Mouse (Mus musculus) midbrain, embryonic 13.5 days (tissue): ENCODE measurements around the gene Trim12c. TPM values are rescaled to one million over a fixed set of nuclear protein-coding genes. Genes with fewer than 3 reads are reported as not detected.
"Not testable (repeated sequence)": the region's sequence is repeated elsewhere in the genome, so short reads cannot be mapped to it uniquely, and the experiment has no call there.

ENCODE experiments used
- ATAC-seq: fragments of 200-750 bp; cut with Nextera tagmentation; 2 replicates; pipeline ENCODE4 v1.8.0; 2017; ENCODE audit warnings: mild to moderate bottlenecking, moderate TSS enrichment, moderate library complexity
- H3K27ac ChIP-seq: fragments of 300-500 bp; sonication (generic); 2 replicates; pipeline ENCODE4 v1.5.1; 2015; ENCODE audit warnings: inconsistent platforms, mild to moderate bottlenecking, moderate library complexity
- H3K27me3 ChIP-seq: fragments of 300-500 bp; sonication (generic); 2 replicates; pipeline ENCODE4 v1.6.1; 2015; ENCODE audit warnings: mild to moderate bottlenecking, inconsistent platforms
- H3K36me3 ChIP-seq: fragments of 300-500 bp; sonication (generic); 2 replicates; pipeline ENCODE4 v1.6.1; 2015; ENCODE audit warnings: mild to moderate bottlenecking, inconsistent platforms
- H3K4me1 ChIP-seq: fragments of 300-500 bp; sonication (generic); replicated peaks from 2 replicates; pipeline ENCODE4 v1.6.1; 2015; ENCODE audit warnings: inconsistent platforms
- H3K4me2 ChIP-seq: fragments of 300-500 bp; sonication (generic); replicated peaks from 2 replicates; pipeline ENCODE4 v1.6.1; 2015; ENCODE audit warnings: moderate library complexity, mild to moderate bottlenecking, inconsistent platforms
- H3K4me3 ChIP-seq: fragments of 300-500 bp; sonication (generic); replicated peaks from 2 replicates; pipeline ENCODE4 v1.5.1; 2015; ENCODE audit warnings: mild to moderate bottlenecking, inconsistent platforms
- H3K9ac ChIP-seq: fragments of 300-500 bp; sonication (generic); replicated peaks from 2 replicates; pipeline ENCODE4 v1.6.1; 2015; ENCODE audit warnings: mild to moderate bottlenecking, inconsistent platforms
- H3K9me3 ChIP-seq: fragments of 300-500 bp; sonication (generic); 2 replicates; pipeline ENCODE4 v1.6.1; 2016; ENCODE audit warnings: mild to moderate bottlenecking, inconsistent platforms
- WGBS: fragments of 180-500 bp; shearing (Covaris S2); methylation state at CpG from one replicate; pipeline ENCODE4 v1.1.7; 2015; 5-methylcytosine and 5-hydroxymethylcytosine counted together
- polyA plus RNA-seq: library from polyadenylated mRNA; unstranded; fragments of >200 nt; fragmentation: Nextera tagmentation; extraction: Ambion mirVana; gene quantifications from 2 replicates; pipeline ENCODE4 v1.2.1, GENCODE M21; 2015

Gene Trim12c
- 1.1 and 1.5 TPM in 2 replicates for polyA plus RNA-seq

DNA sequence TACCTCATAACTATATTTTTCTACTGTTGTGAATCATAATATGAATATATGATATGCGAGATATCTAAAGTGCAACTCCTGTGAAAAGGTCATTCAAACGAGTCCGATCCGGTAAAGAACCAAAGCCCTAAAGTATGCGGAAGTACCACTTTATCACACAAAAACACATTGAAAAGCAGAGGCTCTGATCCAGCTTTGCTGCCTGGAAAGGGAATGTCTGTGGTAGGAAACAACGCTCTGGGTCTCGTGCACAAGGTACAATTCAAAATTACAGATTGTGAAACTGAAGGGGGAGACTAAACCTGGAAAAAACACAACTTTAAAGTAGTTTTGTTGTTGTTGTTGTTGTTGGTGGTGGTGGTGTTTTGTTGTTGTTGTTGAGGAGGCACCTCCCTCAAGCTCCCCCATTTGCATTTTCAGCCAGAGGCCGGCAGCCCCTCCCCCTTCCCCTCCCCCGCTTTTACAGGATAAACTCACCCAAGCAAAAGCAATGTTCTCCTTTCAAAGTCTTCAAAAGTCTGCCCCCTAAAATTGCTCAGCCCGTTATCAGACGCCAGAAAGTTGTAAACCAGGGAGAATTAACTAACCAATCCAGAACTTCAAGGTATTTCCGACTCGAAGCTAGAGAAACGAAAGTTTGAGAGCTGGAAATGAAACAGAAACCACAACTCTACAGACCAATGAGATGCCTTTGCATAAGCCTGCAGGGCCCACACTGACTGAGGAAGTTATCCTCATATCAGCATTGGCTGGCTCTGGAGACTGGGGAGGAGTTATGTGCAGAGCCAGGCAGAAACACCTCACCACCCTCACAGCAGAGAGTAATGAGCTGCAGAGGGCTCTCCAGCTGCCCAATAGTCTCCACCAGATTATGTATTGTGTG lies at the start of gene Trim12c:
TSS of gene Trim12c (minus strand) at position 646 of the 883 bp plus-strand sequence.
- ATAC-seq: peak; percentile 94
- WGBS: 9% methylated on average over 14 of the region's 14 CpGs

DNA sequence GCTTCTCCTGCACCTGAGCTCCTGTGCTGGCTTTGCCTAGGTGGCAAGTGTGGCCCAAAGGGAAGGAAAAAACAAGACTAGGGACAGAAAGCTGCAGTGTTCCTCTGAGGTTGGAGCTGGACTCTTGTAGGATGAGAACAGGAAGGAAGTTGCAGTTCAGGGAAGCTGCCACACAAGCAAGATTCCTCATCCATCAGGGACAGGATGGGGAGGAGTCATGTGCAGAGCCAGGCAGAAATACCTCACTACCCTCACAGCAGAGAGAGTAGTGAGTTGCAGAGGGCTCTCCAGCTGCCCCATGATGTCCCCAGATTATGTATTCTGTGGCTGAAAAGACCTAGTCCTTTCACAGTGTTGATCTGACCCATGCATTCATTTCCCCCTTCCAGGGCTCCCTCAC lies 48.0 kb upstream of the Trim12c start:
- no peaks in the 10 kb centered on the region for H3K27me3 ChIP-seq

More for the DNA sequence above, at the start of gene Trim12c:
- Histone ChIP-seq H3K4me1 (peaks cover 4% of the 10 kb centered on the region; the same call in 1 of the 2 replicates), H3K9ac (no peak within 1 kb of the TSS), H3K4me2 (peak within 1 kb of the TSS; percentile 42), H3K4me3 (peak within 1 kb of the TSS; percentile 26), H3K27ac (no peak within 1 kb of the TSS), H3K27me3 (no peaks in the 10 kb centered on the region), H3K9me3 (no peaks in the 10 kb centered on the region), H3K36me3 (no peaks in the 10 kb centered on the region)

DNA sequence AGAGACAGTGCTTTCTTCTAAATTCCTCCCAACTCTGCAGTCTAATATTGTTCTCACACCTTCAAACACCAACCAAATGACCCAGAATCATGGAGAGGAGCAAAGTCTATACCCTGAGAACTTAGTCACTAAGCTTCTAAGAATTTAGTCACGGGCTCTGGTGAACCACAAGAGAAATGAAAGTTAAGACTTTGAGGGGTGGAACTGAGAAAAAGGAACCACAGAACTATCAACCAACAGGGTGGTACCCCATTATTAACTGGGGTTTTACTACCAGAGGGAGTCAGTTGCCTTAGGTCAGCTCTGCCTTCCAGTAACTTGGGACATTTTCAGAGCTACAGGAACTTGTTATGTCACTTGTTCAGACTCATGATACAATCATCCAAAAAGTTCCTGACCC lies 47.5 kb upstream of the Trim12c start, which contains the start of gene Trim30c:
TSS of gene Trim30c (minus strand) at position 140 of the 400 bp plus-strand sequence.
- H3K4me2 ChIP-seq: no peak within 1 kb of the TSS
- H3K9me3 ChIP-seq: no peaks in the 10 kb centered on the region
- H3K4me1 ChIP-seq: no peaks in the 10 kb centered on the region
- H3K36me3 ChIP-seq: no peaks in the 10 kb centered on the region
- no peak for ATAC-seq
- no peaks in the 10 kb centered on the region for H3K27me3 ChIP-seq
- H3K27ac ChIP-seq: no peak within 1 kb of the TSS
- H3K9ac ChIP-seq: no peak within 1 kb of the TSS
- no peak within 1 kb of the TSS for H3K4me3 ChIP-seq
- WGBS: 79% methylated on average over 1 of the region's 1 CpGs

More for the DNA sequence above, 48.0 kb upstream of the Trim12c start:
- ATAC-seq: no peak
- H3K4me1 ChIP-seq: no peaks in the 10 kb centered on the region
- H3K4me2 ChIP-seq: no peak overlapping the region
- no peak overlapping the region for H3K9ac ChIP-seq
- no peak overlapping the region for H3K27ac ChIP-seq
- H3K36me3 ChIP-seq: no peaks in the 10 kb centered on the region
- no peak overlapping the region for H3K4me3 ChIP-seq
- no peaks in the 10 kb centered on the region for H3K9me3 ChIP-seq

DNA sequence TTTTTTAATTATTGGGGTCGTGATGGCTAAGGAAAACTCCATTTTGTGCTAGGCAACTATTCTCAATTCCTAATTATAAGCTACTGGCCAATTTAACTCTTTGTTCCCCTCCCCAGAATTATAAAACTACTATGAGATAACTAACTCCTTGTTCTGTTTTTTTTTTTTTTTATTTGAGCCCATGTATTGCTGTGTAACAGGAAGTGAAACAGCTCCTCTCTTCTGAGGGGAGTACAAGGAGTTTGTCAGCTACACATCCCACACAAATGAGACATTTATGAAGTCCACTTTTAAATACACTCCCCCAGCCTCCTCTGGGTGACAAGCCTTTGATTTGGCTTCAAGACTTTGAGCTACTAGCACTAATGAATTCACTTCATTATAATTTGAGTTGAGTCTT lies 45.3 kb upstream of the Trim12c start:
- Histone ChIP-seq H3K9ac (no peak overlapping the region), H3K27me3 (no peaks in the 10 kb centered on the region), H3K4me1 (no peaks in the 10 kb centered on the region), H3K4me2 (no peak overlapping the region), H3K4me3 (no peak overlapping the region), H3K27ac (no peak overlapping the region), H3K9me3 (no peaks in the 10 kb centered on the region), H3K36me3 (no peaks in the 10 kb centered on the region)
- WGBS: 82% methylated on average over 1 of the region's 1 CpGs
- ATAC-seq: no peak

DNA sequence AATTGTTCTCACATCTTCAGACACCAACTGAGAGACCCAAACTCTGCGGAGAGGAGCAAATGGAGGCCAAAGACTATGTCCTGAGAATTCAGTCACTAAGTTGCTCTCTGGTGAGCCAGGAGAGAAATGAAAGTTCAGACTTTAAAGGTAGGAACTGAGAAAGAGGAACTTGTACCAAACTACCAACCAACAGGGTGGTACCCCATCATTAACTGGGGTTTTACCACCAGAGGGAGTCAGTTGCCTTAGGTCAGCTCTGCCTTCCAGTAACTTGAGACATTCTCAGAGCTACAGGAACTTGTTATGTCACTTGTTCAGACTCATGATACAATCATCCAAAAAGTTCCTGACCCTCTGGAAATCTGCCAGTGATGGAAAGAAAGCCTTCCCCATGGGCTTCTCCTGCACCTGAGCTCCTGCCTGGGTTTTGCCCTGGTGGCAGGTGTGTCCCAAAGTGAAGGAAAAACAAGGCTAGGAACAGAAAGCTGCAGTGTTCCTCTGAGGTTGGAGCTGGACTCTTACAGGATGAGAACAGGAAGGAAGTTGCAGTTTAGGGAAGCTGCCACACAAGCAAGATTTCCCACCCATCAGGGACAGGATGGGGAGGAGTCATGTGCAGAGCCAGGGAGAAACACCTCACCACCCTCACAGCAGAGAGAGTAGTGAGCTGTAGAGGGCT lies 16.7 kb upstream of the Trim12c start, which contains the start of gene Trim30b:
TSS of gene Trim30b (minus strand) at position 149 of the 679 bp plus-strand sequence.
- Histone ChIP-seq H3K36me3 (no peaks in the 10 kb centered on the region), H3K4me1 (no peaks in the 10 kb centered on the region), H3K27me3 (no peaks in the 10 kb centered on the region), H3K4me2 (no peak within 1 kb of the TSS), H3K9me3 (no peaks in the 10 kb centered on the region), H3K9ac (no peak within 1 kb of the TSS), H3K27ac (no peak within 1 kb of the TSS), H3K4me3 (no peak within 1 kb of the TSS)
- no peak for ATAC-seq
- WGBS: 64% methylated on average over 1 of the region's 1 CpGs

DNA sequence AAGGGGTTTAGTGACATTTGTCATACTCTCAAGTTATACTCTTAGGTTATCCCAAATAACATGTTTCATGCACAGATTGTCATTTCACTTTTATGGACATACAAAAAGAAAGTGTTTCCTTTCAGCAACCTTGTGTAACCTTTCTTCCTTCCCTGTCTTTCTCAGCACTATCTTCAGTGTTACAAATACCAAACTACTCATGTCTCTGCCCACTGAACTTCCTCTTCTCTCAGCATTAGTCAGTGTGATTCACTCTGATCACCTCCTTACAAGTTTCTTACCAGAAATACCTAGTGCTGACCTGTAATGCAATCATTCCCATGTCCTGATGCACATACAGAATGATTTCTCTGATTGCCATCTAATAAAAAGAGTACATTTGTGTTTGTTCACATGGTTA lies 13.2 kb upstream of the Trim12c start:
- ATAC-seq: no peak
- Histone ChIP-seq H3K9ac (no peak overlapping the region), H3K4me1 (no peaks in the 10 kb centered on the region), H3K4me2 (no peak overlapping the region), H3K27ac (no peak overlapping the region), H3K4me3 (no peak overlapping the region), H3K27me3 (no peaks in the 10 kb centered on the region), H3K9me3 (no peaks in the 10 kb centered on the region), H3K36me3 (no peaks in the 10 kb centered on the region)

DNA sequence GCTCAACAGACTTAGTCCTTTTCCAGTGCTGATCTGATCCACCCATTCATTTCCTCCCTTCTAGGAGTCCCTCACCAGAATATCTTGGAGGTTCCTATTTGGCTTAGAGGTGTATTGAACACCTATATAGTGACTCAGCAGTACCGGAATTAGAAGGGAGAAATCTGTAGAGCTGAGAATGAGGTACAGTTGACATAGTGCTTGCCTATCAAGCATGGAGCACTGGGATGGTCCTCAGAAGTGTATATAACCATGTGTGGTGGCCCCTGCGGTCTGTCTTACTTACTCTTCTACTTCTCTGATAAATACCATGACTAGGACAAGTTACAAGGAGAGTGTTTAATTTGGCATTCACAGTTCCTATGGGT lies 422 bp upstream of the Trim12c start:
- H3K4me3 ChIP-seq: no peak overlapping the region
- H3K36me3 ChIP-seq: no peaks in the 10 kb centered on the region

DNA sequence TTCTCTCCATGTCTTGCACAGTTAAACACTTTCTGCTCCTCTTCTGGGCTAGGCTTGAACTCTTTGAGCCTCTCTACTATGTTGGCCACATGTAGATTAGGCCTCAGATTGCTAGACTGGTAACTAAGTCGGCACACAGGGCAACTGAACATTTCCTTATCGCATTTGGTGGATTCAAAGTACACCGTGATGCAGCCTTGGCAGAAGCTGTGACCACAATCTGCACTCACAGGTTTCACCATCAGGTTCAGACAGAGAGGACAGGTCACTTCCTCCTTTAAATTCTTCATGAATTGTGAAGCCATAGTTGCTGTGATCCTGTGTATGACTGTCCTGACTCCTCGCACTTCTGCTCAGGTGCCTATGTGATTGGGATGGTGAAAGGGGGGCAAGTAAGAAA lies 5.1 kb downstream of the Trim12c start:
- H3K9me3 ChIP-seq, H3K4me2 ChIP-seq, H3K27me3 ChIP-seq, ATAC-seq, H3K4me1 ChIP-seq, H3K27ac ChIP-seq, H3K4me3 ChIP-seq, H3K9ac ChIP-seq, H3K36me3 ChIP-seq: not testable (repeated sequence)
- 96% methylated on average over 4 of the region's 4 CpGs for WGBS

More for the DNA sequence above, 422 bp upstream of the Trim12c start:
- peaks cover 4% of the 10 kb centered on the region; the same call in 1 of the 2 replicates for H3K4me1 ChIP-seq
- H3K27me3 ChIP-seq: no peaks in the 10 kb centered on the region
- H3K4me2 ChIP-seq: peak overlapping the region; percentile 42; the same call in 1 of the 2 replicates
- H3K9me3 ChIP-seq: no peaks in the 10 kb centered on the region
- ATAC-seq: peak; percentile 62
- WGBS: 85% methylated on average over 2 of the region's 2 CpGs
- H3K9ac ChIP-seq: no peak overlapping the region
- no peak overlapping the region for H3K27ac ChIP-seq

DNA sequence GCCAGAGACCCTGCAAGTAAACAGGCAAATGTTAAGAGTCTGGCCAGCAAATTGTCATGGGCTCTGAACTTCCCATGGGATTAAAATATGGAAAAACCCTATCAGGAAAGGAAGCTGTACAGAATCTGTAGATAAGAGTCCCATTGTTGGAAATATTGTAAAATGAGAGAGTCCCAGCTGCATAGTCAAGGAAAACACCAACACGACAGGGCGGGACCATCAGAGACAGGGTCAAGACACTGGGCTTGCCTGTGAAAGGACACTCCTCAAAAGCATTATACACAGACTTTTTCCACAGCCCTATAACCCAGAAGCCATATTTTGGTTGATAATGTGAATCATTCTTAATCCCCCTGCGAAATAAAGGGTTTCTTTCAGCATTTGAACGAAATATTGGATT lies 12.4 kb downstream of the Trim12c start:
- H3K4me3 ChIP-seq, H3K27ac ChIP-seq, H3K9me3 ChIP-seq, H3K27me3 ChIP-seq, ATAC-seq, H3K4me2 ChIP-seq, H3K9ac ChIP-seq, H3K4me1 ChIP-seq, H3K36me3 ChIP-seq: not testable (repeated sequence)
- WGBS: 95% methylated on average over 4 of the region's 4 CpGs

DNA sequence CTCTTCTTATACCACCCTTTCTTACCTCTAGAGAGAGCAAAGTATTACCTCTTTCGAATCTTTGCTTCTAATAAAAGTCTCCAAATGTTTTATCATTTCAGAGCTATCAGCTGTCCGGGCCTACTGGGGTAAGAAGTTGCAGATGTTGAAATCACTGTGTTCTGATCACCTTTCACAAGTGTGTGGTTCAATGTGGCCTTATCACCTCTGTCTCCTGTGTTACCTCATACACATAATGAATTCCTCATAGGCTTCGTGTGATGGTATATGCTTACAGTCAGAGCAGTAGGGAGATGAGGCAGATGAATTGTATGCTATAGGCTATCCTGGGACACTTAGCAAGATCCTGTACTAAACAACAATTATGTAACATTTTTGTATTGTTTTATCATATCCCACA lies 17.6 kb downstream of the Trim12c start:
- not testable (repeated sequence) for H3K27me3 ChIP-seq, H3K4me3 ChIP-seq, H3K27ac ChIP-seq, H3K4me1 ChIP-seq, H3K9ac ChIP-seq, H3K9me3 ChIP-seq, H3K36me3 ChIP-seq, H3K4me2 ChIP-seq, ATAC-seq
- 90% methylated on average over 3 of the region's 3 CpGs for WGBS

DNA sequence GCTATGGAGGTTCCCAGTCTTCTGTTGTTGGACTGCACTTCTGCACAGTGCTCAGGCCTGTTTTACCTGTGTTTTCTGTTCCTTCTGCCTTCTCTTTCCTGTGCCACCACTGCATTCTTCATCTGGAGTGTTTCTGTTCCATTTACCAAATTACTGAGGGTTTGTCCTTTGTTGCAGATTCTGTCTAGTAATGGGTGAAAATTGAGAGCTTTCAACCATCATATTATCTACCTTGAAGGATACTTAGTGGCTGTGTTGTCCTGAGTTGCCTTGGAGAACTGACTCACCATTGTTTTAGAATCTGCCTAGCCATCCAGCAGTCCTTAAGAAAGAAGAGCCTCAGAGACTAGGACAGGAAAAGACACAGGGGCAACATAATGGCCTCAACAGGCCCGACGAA lies 24.0 kb downstream of the Trim12c start, which contains the start of gene Trim34b:
TSS of gene Trim34b (plus strand) at position 301 of the 400 bp plus-strand sequence.
- not testable (repeated sequence) for H3K9ac ChIP-seq, H3K4me2 ChIP-seq, H3K27me3 ChIP-seq, H3K36me3 ChIP-seq, H3K4me1 ChIP-seq, ATAC-seq, H3K27ac ChIP-seq, H3K4me3 ChIP-seq, H3K9me3 ChIP-seq
- 96% methylated on average over 2 of the region's 2 CpGs for WGBS

DNA sequence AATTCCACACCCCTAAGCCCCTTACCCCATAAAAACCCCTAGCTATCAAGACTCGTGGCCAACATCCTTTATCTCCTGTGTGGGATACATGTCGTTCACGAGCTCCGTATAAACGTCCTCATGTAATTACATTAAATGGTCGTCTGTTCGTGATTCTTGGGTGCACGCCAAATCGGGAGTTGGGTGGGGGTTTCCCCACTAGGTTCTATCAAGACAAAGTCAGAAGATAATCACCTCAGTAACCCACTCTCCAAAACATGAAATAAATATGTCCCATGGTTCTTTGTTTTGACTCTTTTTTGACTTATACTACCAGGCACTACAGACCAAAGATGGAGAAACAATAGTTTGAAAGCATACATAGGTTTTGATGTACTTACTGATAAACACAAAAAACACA lies 31.1 kb downstream of the Trim12c start:
- Histone ChIP-seq H3K4me1 (no peaks in the 10 kb centered on the region), H3K27me3 (no peaks in the 10 kb centered on the region), H3K4me3 (no peak overlapping the region), H3K9me3 (no peaks in the 10 kb centered on the region), H3K36me3 (no peaks in the 10 kb centered on the region), H3K27ac (no peak overlapping the region), H3K9ac (no peak overlapping the region), H3K4me2 (no peak overlapping the region)
- 88% methylated on average over 9 of the region's 9 CpGs for WGBS
- ATAC-seq: no peak
